Mouse (Mus musculus): Measurements from ENCODE around the gene Fn1. TPM values are rescaled to one million over a fixed set of nuclear protein-coding genes. Genes with fewer than 3 reads are reported as not detected.
A peak's percentile ranks its signal among the peaks of the same experiment; 100 is the strongest.

The Fn1 gene
- total RNA-seq, 4 experiments from 2014 or later = 18.4 to 36.6 (median 23.6) TPM

DNA sequence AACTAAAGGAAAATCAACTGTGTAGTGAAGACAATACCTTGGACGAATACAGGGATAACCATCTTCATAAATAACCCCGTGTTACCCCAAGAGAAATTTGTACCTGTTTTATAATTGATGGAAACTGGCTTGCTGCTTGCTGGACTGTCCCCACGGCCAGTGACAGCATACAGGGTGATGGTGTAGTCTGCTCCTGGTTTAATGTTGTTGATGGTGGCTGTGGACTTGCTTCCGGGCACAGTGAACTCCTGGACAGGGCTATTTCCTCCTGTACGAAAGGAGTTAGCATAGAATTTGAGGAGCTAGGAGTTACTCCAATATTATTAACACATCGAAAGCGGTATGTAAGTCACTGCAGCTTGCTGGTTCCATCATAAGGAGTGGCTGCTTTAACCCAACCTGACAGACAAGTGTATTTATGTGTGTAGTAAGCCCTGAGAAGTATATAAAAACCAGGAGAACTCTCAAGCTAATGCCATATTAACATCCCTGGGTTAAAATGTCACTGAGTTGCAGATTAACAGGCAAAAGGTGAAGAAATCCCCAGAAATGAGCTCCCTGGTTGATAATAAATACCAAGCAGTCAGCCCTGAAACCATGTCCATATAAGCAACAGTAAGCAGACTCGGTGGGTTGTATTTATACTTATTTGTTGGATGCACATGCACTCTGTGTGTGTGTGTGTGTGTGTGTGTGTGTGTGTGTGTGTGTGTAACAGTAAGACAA is 46.2 kb downstream of the Fn1 start:
- DNase-seq (ENCODE audit: low spot score in 2 of 2) = no peak

DNA sequence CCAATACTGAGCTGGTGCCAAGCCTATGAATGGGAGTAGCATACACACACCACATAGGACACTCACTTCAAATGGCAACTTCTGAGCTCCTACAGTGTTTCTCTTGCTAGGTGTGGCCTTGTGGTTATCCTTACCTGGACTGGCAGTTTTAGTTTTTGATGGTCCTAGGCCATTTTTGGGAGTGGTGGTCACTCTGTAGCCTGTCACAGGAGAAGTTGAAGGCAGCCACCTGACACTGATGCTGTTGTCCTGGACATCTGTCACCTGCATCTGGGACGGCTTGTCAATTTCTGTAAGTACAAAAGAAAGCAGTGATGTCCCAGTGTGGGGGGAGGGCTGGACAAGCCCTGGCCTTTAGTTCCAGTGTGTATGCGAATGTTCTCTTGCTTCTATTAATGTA is 47.2 kb downstream of the Fn1 start:
- no peak for DNase-seq (ENCODE audit: low spot score in 2 of 2)

DNA sequence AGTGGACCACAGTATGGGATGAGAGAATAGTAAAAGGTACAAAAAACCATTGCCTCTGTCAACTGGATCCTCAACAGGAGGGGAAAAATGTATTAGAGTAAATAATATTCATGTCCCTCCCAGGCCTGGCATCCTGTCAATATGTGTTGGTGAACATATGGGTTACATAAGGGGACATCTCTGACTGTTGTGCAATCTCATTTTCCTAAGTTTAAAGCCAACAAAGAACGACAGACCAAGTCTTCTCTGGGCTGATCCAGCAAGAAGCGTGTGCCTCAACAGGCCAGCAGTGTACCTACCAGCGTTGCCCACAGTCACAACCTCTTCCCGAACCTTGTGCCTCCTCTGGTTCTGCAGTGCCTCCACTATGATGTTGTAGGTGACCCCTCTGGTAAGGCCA is 57.6 kb downstream of the Fn1 start:
- DNase-seq (ENCODE audit: low spot score in 2 of 2) = no peak

DNA sequence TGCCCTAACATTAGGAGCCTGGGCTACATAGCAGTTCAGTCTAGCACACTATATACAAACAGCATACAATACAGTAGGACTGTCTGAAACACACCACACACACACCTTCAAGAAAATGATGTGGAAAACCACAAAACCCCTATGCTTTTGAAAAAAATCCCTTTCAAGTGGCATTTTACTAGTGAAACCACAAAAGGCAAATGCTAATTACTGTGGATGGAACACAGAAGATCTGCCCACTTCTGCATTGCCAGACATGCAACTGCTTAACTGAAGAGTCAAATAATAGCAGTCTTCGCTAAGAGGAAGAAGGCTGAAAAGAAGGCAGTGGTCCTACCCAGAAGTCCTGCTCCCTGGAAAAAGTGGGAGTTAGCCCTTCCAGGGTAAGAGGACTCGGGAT is 58.7 kb downstream of the Fn1 start:
- no peak for DNase-seq (ENCODE audit: low spot score in 2 of 2)

DNA sequence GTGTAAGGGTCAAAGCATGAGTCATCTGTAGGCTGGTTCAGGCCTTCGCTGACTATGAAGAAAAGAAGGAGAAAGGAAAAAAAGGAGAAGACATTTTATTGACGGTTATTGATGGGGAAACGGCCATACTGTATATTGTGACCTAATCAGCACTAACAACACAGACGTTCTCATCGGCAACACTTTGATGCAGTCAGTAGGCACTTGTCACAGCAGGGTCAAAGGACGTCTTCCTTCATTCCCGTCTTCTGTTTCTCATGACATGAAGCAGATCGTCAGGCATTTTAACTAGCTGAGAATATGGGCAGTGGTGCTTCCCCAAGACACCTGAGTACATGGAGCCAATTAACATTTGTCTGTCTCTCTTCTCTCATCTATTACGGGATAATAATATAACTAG is 59.8 kb downstream of the Fn1 start:
- no peak for DNase-seq (ENCODE audit: low spot score in 2 of 2)

DNA sequence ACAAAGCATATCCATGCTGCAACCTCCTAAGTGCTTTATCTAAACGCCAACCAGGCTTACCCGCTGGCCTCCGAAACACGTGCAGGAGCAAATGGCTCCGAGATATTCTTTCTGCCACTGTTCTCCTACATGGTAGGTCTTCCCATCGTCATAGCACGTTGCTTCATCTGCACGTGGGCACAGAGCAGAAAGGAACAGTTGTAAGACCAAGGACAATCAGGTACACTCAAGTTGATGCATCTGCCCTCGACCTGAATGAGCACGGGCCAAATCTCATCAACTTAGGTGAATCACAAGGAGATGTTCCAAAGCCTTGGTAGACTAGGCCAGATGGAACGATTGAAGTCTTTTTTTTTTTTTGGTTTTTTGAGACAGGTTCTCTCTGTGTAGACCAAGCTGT is 63.0 kb downstream of the Fn1 start:
- no peak for DNase-seq (ENCODE audit: low spot score in 2 of 2)

DNA sequence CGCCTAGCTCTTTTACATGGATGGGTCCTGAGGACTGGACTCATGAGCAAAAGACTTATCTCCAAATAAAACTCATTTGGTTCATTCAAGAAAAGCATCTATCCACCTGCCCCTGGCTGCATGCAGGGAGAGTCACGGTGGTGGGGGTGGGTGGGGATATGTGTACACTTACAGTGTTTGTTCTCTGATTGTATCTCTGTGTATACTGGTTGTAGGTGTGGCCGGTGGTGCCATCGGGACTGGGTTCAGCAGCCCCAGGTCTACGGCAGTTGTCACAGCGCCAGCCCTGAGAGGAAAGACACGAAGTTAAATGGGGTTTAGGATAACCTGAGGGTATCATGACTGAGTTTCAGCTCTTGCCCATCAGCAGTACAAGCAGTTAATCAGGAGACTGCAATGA is 66.3 kb downstream of the Fn1 start:
- no peak for DNase-seq (ENCODE audit: low spot score in 2 of 2)

- no peak for DNase-seq (ENCODE audit: low spot score in 2 of 2)
These were observed 69.1 kb downstream of the Fn1 start for GRCm38 (mm10) chr1:71583900-71584299.

- no peak for DNase-seq (ENCODE audit: low spot score in 2 of 2)
These were observed 69.7 kb downstream of the Fn1 start for GRCm38 (mm10) chr1:71583302-71583701.

- no peak for DNase-seq (ENCODE audit: low spot score in 2 of 2)
These were observed 72.6 kb downstream of the Fn1 start for GRCm38 (mm10) chr1:71580408-71580807.

DNA sequence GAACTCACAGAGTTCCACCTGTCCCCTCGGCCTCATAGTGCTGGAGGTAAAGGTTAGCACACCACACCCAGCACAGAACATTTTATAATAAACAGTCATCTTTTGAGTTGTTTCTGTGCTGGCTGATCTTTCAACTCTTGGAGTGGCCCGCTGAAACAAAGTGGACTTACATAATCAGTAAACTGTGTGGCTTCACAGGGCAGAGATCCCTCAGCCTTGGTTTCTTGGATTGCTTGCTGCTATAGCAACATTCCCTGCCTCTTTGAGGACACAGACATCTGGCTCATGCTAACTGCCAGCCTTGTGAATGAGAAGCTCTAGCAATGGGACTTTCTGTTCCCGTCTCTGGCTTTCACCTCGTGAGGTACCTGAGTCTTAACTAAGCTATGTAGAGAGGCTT is 73.5 kb downstream of the Fn1 start:
- DNase-seq (ENCODE audit: low spot score in 2 of 2) = no peak

- DNase-seq (ENCODE audit: low spot score in 2 of 2) = no peak
These were observed 76.2 kb downstream of the Fn1 start for GRCm38 (mm10) chr1:71576837-71577236.

GRCm38 (mm10) chr1:71575987-71576386 is 77.0 kb downstream of the Fn1 start:
- DNase-seq (ENCODE audit: low spot score in 2 of 2) = no peak

DNA sequence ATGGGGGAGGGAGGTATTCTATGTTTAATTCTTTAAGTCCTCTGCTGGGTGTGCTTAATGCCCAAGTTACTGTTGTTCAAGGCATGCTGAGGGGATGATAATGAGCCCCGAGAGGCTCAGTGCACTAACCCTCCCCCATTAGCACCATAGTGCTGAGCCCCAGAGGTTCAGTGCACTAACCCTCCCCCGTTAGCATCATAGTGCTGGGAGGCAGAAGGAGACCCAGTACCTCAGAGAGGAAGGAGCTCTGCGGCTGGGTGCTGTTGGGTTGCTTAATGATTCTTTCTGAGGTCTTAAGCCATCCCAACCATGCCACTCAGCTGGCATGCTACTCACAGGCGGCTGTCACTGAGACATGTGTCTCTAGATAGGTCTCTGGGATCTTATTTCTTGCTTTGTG is 82.9 kb downstream of the Fn1 start:
- DNase-seq (ENCODE audit: low spot score in 2 of 2) = no peak

GRCm38 (mm10) chr1:71567884-71568605 is 85.0 kb downstream of the Fn1 start:
- DNase-seq (ENCODE audit: low spot score in 2 of 2) = no peak

DNA sequence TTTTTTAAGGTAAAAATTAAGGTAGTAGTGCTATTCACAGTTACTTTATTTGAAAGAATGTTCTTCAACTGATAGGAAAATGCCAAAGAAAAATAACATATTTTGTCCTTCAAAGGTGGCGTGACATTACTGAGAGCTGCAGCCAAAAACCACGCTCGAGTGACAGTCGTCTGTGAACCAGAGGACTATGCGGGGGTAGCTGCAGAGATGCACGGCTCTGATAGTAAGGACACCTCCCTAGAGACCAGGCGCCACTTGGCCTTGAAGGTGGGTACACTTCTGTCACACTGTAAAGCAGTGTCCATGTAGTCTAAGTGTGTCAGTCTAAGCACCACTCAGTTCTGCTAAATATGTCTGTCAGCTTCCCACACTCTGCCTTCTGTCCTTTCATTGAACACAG is 88.7 kb downstream of the Fn1 start:
- no peak for DNase-seq (ENCODE audit: low spot score in 2 of 2)

- DNase-seq (ENCODE audit: low spot score in 2 of 2) = no peak
These were observed 92.4 kb downstream of the Fn1 start for GRCm38 (mm10) chr1:71560626-71561025.

- DNase-seq (ENCODE audit: low spot score in 2 of 2) = peak; percentile 87 to 90
These were observed 96.0 kb downstream of the Fn1 start, which contains the start of gene Atic for GRCm38 (mm10) chr1:71556688-71557612. Gene Atic (plus strand): TSS chr1:71557150.

- no peak for DNase-seq (ENCODE audit: low spot score in 2 of 2)
These were observed 102.3 kb downstream of the Fn1 start for GRCm38 (mm10) chr1:71550626-71551195.

DNA sequence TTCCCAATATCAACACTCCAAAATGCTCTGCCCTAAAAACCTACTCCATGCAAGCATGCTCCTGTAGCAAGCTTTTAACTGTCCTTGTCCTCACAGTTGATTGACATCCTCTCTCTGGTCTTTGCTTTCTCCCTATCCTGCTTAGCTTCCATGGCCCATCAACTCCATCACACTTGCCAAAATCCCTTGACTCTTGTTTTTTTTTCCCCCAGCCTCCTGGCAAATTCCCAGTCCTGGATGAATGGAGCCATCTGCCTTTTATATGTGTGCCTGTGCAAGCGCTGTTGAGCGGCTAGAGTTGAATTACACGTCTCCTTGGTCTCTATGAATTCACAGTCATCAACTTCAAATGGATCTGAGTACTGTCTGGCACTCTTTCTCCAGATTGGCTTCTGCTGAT is 112.6 kb downstream of the Fn1 start:
- no peak for DNase-seq (ENCODE audit: low spot score in 2 of 2)

GRCm38 (mm10) chr1:71539641-71540040 is 113.4 kb downstream of the Fn1 start:
- no peak for DNase-seq (ENCODE audit: low spot score in 2 of 2)
